Mouse (Mus musculus): Measurements from ENCODE around the gene Mrpl4. TPM values are rescaled to one million over a fixed set of nuclear protein-coding genes. Genes with fewer than 3 reads are reported as not detected.

Mrpl4 gene
- total and polyA plus RNA-seq, 3 experiments: 38.4 to 129 (median 39.1) TPM

GRCm38 (mm10) chr9:21011846-21012312 is 9.3 kb downstream of the Mrpl4 start:
- TF ChIP-seq CTCF (IDR thresholded peaks at IDR 0.05; ENCODE audit: low read depth, low read length) (no peak), GATA1 (IDR thresholded peaks at IDR 0.05; ENCODE audit: borderline replicate concordance, low read length) (no peak), POLR2AphosphoS5 (IDR thresholded peaks at IDR 0.05; ENCODE audit: insufficient replicate concordance, low read depth, low read length) (no peak), GATA2 (IDR thresholded peaks at IDR 0.05; ENCODE audit: borderline replicate concordance, low read depth, low read length) (no peak)
- Histone ChIP-seq H3K36me3 (replicated peaks) (peaks cover 27% of the 10 kb centered on the region), H3K27me3 (ENCODE audit: insufficient read depth, low read length) (peaks cover 3% of the 10 kb centered on the region; the same call in 1 of the 2 replicates), H3K4me1 (ENCODE audit: insufficient read depth, low read depth, low read length) (peaks cover 52% of the 10 kb centered on the region), H3K4me3 (ENCODE audit: low read depth, low read length) (no peak overlapping the region), H3K9me3 (replicated peaks) (no peaks in the 10 kb centered on the region)
- no peak for ATAC-seq (ENCODE audit: extremely low read depth, insufficient number of reproducible peaks, low FRiP score, poor library complexity, severe bottlenecking)
- DNase-seq (ENCODE audit: low spot score): no peak

GRCm38 (mm10) chr9:21012368-21012767 is 9.8 kb downstream of the Mrpl4 start:
- TF ChIP-seq CTCF (IDR thresholded peaks at IDR 0.05; ENCODE audit: low read depth, low read length): no peak
- TF ChIP-seq GATA1 (IDR thresholded peaks at IDR 0.05; ENCODE audit: borderline replicate concordance, low read length): no peak
- no peak for TF ChIP-seq POLR2AphosphoS5 (IDR thresholded peaks at IDR 0.05; ENCODE audit: insufficient replicate concordance, low read depth, low read length)
- no peak for TF ChIP-seq GATA2 (IDR thresholded peaks at IDR 0.05; ENCODE audit: borderline replicate concordance, low read depth, low read length)
- no peak for TF ChIP-seq TAL1 (conservative IDR thresholded peaks at IDR 0.05; ENCODE audit: low read depth, low read length)
- ATAC-seq (ENCODE audit: extremely low read depth, insufficient number of reproducible peaks, low FRiP score, poor library complexity, severe bottlenecking) (no peak), DNase-seq (ENCODE audit: low spot score) (no peak)
- Histone ChIP-seq H3K4me1 (ENCODE audit: insufficient read depth, low read depth, low read length) (peaks cover 57% of the 10 kb centered on the region), H3K27me3 (ENCODE audit: insufficient read depth, low read length) (peaks cover 7% of the 10 kb centered on the region; the same call in 1 of the 2 replicates), H3K4me3 (ENCODE audit: low read depth, low read length) (no peak overlapping the region), H3K9me3 (replicated peaks) (no peaks in the 10 kb centered on the region), H3K36me3 (replicated peaks) (peaks cover 25% of the 10 kb centered on the region)

GRCm38 (mm10) chr9:21014691-21015570 is 12.4 kb downstream of the Mrpl4 start:
- TF ChIP-seq GATA2 (IDR thresholded peaks at IDR 0.05; ENCODE audit: borderline replicate concordance, low read depth, low read length): no peak
- no peak for TF ChIP-seq TAL1 (conservative IDR thresholded peaks at IDR 0.05; ENCODE audit: low read depth, low read length)
- TF ChIP-seq GATA1 (IDR thresholded peaks at IDR 0.05; ENCODE audit: borderline replicate concordance, low read length): no peak
- no peak for TF ChIP-seq CTCF (IDR thresholded peaks at IDR 0.05; ENCODE audit: low read depth, low read length)
- TF ChIP-seq POLR2AphosphoS5 (IDR thresholded peaks at IDR 0.05; ENCODE audit: insufficient replicate concordance, low read depth, low read length): no peak
- H3K36me3 ChIP-seq (replicated peaks): peaks cover 25% of the 10 kb centered on the region
- peak; percentile 43 for ATAC-seq (ENCODE audit: extremely low read depth, insufficient number of reproducible peaks, low FRiP score, poor library complexity, severe bottlenecking)
- H3K9me3 ChIP-seq (replicated peaks): no peaks in the 10 kb centered on the region
- peak; percentile 59 for DNase-seq (ENCODE audit: low spot score)
- H3K4me1 ChIP-seq (ENCODE audit: insufficient read depth, low read depth, low read length): peaks cover 70% of the 10 kb centered on the region
- peaks cover 7% of the 10 kb centered on the region; the same call in 1 of the 2 replicates for H3K27me3 ChIP-seq (ENCODE audit: insufficient read depth, low read length)
- H3K4me3 ChIP-seq (ENCODE audit: low read depth, low read length): peak overlapping the region; percentile 74

- peak; percentile 71 for DNase-seq (ENCODE audit: low spot score)
- Histone ChIP-seq H3K4me1 (ENCODE audit: insufficient read depth, low read depth, low read length) (peaks cover 66% of the 10 kb centered on the region), H3K9me3 (replicated peaks) (no peaks in the 10 kb centered on the region), H3K27me3 (ENCODE audit: insufficient read depth, low read length) (peaks cover 7% of the 10 kb centered on the region; the same call in 1 of the 2 replicates), H3K36me3 (replicated peaks) (peaks cover 29% of the 10 kb centered on the region), H3K4me3 (ENCODE audit: low read depth, low read length) (peak within 1 kb of the TSS; percentile 74)
- peak; percentile 50; the same call in 1 of the 2 replicates for ATAC-seq (ENCODE audit: extremely low read depth, insufficient number of reproducible peaks, low FRiP score, poor library complexity, severe bottlenecking)
- no peak for TF ChIP-seq GATA2 (IDR thresholded peaks at IDR 0.05; ENCODE audit: borderline replicate concordance, low read depth, low read length)
- peak; percentile 78; the same call in 1 of the 2 replicates for TF ChIP-seq POLR2AphosphoS5 (IDR thresholded peaks at IDR 0.05; ENCODE audit: insufficient replicate concordance, low read depth, low read length)
Observed at GRCm38 (mm10) chr9:21015571-21016130, 13.1 kb downstream of the Mrpl4 start, which contains the start of gene Icam1. Icam1 (plus strand) TSS chr9:21015985.

GRCm38 (mm10) chr9:21016331-21017176 is 14.0 kb downstream of the Mrpl4 start:
- Histone ChIP-seq H3K27me3 (ENCODE audit: insufficient read depth, low read length) (peaks cover 7% of the 10 kb centered on the region; the same call in 1 of the 2 replicates), H3K36me3 (replicated peaks) (peaks cover 38% of the 10 kb centered on the region), H3K4me1 (ENCODE audit: insufficient read depth, low read depth, low read length) (peaks cover 60% of the 10 kb centered on the region), H3K9me3 (replicated peaks) (no peaks in the 10 kb centered on the region), H3K4me3 (ENCODE audit: low read depth, low read length) (peak overlapping the region; percentile 74)
- DNase-seq (ENCODE audit: low spot score): peak; percentile 6
- TF ChIP-seq GATA2 (IDR thresholded peaks at IDR 0.05; ENCODE audit: borderline replicate concordance, low read depth, low read length) (no peak), POLR2AphosphoS5 (IDR thresholded peaks at IDR 0.05; ENCODE audit: insufficient replicate concordance, low read depth, low read length) (no peak), TAL1 (conservative IDR thresholded peaks at IDR 0.05; ENCODE audit: low read depth, low read length) (no peak), GATA1 (IDR thresholded peaks at IDR 0.05; ENCODE audit: borderline replicate concordance, low read length) (no peak), CTCF (IDR thresholded peaks at IDR 0.05; ENCODE audit: low read depth, low read length) (no peak)
- no peak for ATAC-seq (ENCODE audit: extremely low read depth, insufficient number of reproducible peaks, low FRiP score, poor library complexity, severe bottlenecking)
